Mouse (Mus musculus) heart, adult 2 months (tissue): ENCODE results near the gene Bnc2.

Experiments
- CTCF ChIP-seq: fragments of 200-600 bp; IDR thresholded peaks from 2 replicates; pipeline ENCODE4 v1.8.1; 2022; ENCODE audit warnings: antibody characterized with exemption, mild to moderate bottlenecking, moderate library complexity
- EP300 ChIP-seq: fragments of 200-500 bp; IDR thresholded peaks from 2 replicates; pipeline ENCODE4 v1.6.1; 2011; ENCODE audit warnings: low read depth, low read length, control low read depth; ENCODE audit not compliant: insufficient read depth
- POLR2A ChIP-seq: fragments of 200-500 bp; IDR thresholded peaks from 2 replicates; pipeline ENCODE4 v1.6.1; 2011; ENCODE audit warnings: mild to moderate bottlenecking, low read depth, low read length, control low read depth; ENCODE audit not compliant: insufficient read depth

DNA sequence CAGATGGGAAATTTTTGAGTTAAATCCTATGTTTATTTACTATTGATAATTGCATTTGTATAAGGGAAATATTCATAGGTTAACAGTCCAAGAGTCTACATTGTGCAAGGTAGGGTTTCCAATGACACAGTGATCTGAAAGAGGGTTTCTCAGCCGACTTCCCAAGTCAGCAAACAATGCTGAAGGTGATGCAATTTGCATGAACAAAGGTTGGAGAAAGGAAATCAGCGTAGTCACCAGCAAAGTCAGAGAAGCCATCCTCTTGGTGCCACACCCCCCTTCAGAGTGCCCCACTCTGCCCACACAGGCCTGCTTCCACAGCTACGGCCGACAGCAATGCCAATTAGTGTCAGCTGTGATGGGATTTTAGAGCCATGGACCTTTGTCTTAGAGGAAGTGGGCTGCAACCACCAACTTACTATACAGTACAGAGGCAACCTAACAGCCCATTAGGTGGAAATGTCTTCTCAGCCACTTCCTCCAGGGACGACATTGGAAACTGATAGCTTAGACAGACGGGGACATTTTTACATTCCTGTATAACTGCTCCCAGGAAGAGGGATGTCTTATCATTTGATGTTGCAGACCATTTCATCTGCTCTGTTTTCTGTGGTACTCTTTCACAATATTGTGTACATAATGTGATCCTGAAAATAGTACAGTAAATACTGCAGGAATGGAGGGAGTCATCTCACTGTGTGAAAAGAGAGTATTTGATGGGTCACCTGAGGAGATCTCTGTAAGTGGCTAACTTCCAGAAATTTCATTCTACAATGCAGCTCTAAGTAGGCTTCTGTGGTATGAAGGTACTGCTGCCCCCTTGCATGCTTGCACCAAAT is 243.2 kb downstream of the Bnc2 start:
- TF ChIP-seq POLR2A (no peak), EP300 (no peak), CTCF (no peak)
